Mouse (Mus musculus): ENCODE data around the gene Zfp280d. TPM values are rescaled to one million over a fixed set of nuclear protein-coding genes. Genes with fewer than 3 reads are reported as not detected.
"Not testable (repeated sequence)": the region's sequence is repeated elsewhere in the genome, so short reads cannot be mapped to it uniquely, and the experiment has no call there.

The Zfp280d gene
- polyA plus RNA-seq, 1 experiment from 2014 or later, result 53.0 TPM

GRCm38 (mm10) chr9:72385786-72386185, 111.1 kb downstream of the Zfp280d start:
- no peaks in the 10 kb centered on the region for H3K4me1 ChIP-seq
- WGBS, result 83% methylated on average over 7 of the region's 7 CpGs
- H3K9me3 ChIP-seq, result no peaks in the 10 kb centered on the region
- no peak overlapping the region for H3K27ac ChIP-seq (replicated peaks)
- H3K27me3 ChIP-seq (replicated peaks; ENCODE audit: low read depth, poor library complexity, severe bottlenecking), result no peaks in the 10 kb centered on the region
- DNase-seq (ENCODE audit: low spot score), result no peak
- no peak overlapping the region for H3K4me3 ChIP-seq
- no peaks in the 10 kb centered on the region for H3K36me3 ChIP-seq (replicated peaks)

GRCm38 (mm10) chr9:72388934-72389333, 114.3 kb downstream of the Zfp280d start:
- Histone ChIP-seq H3K36me3 (replicated peaks) (no peaks in the 10 kb centered on the region), H3K4me1 (peaks cover 9% of the 10 kb centered on the region; the same call in 1 of the 2 replicates), H3K27me3 (replicated peaks; ENCODE audit: low read depth, poor library complexity, severe bottlenecking) (no peaks in the 10 kb centered on the region), H3K27ac (replicated peaks) (no peak overlapping the region), H3K4me3 (no peak overlapping the region), H3K9me3 (no peaks in the 10 kb centered on the region)
- WGBS, result 89% methylated on average over 4 of the region's 4 CpGs
- no peak for DNase-seq (ENCODE audit: low spot score)

GRCm38 (mm10) chr9:72389431-72390002, 114.9 kb downstream of the Zfp280d start:
- Histone ChIP-seq H3K36me3 (replicated peaks) (no peaks in the 10 kb centered on the region), H3K27ac (replicated peaks) (no peak overlapping the region), H3K9me3 (no peaks in the 10 kb centered on the region), H3K27me3 (replicated peaks; ENCODE audit: low read depth, poor library complexity, severe bottlenecking) (no peaks in the 10 kb centered on the region), H3K4me1 (peaks cover 9% of the 10 kb centered on the region; the same call in 1 of the 2 replicates), H3K4me3 (no peak overlapping the region)
- DNase-seq (ENCODE audit: low spot score), result no peak
- 76% methylated on average over 14 of the region's 14 CpGs for WGBS

GRCm38 (mm10) chr9:72390321-72391077, 115.8 kb downstream of the Zfp280d start:
- no peaks in the 10 kb centered on the region for H3K36me3 ChIP-seq (replicated peaks)
- 92% methylated on average over 12 of the region's 12 CpGs for WGBS
- H3K27ac ChIP-seq (replicated peaks), result no peak overlapping the region
- H3K4me3 ChIP-seq, result no peak overlapping the region
- no peaks in the 10 kb centered on the region for H3K9me3 ChIP-seq
- peaks cover 9% of the 10 kb centered on the region; the same call in 1 of the 2 replicates for H3K4me1 ChIP-seq
- H3K27me3 ChIP-seq (replicated peaks; ENCODE audit: low read depth, poor library complexity, severe bottlenecking), result no peaks in the 10 kb centered on the region
- DNase-seq (ENCODE audit: low spot score), result no peak

GRCm38 (mm10) chr9:72392686-72393085, 118.0 kb downstream of the Zfp280d start:
- H3K36me3 ChIP-seq (replicated peaks), result no peaks in the 10 kb centered on the region
- H3K4me1 ChIP-seq, result peaks cover 9% of the 10 kb centered on the region; the same call in 1 of the 2 replicates
- H3K27me3 ChIP-seq (replicated peaks; ENCODE audit: low read depth, poor library complexity, severe bottlenecking), result no peaks in the 10 kb centered on the region
- H3K27ac ChIP-seq (replicated peaks), result no peak overlapping the region
- WGBS, result 77% methylated on average over 7 of the region's 7 CpGs
- no peak overlapping the region for H3K4me3 ChIP-seq
- no peaks in the 10 kb centered on the region for H3K9me3 ChIP-seq
- DNase-seq (ENCODE audit: low spot score), result no peak

GRCm38 (mm10) chr9:72393238-72393637, 118.6 kb downstream of the Zfp280d start:
- 87% methylated on average over 15 of the region's 15 CpGs for WGBS
- no peak overlapping the region for H3K27ac ChIP-seq (replicated peaks)
- H3K4me3 ChIP-seq, result no peak overlapping the region
- no peaks in the 10 kb centered on the region for H3K9me3 ChIP-seq
- H3K27me3 ChIP-seq (replicated peaks; ENCODE audit: low read depth, poor library complexity, severe bottlenecking), result no peaks in the 10 kb centered on the region
- no peaks in the 10 kb centered on the region for H3K36me3 ChIP-seq (replicated peaks)
- peaks cover 9% of the 10 kb centered on the region; the same call in 1 of the 2 replicates for H3K4me1 ChIP-seq
- no peak for DNase-seq (ENCODE audit: low spot score)

- WGBS, result 73% methylated on average over 8 of the region's 8 CpGs
These were observed 119.2 kb downstream of the Zfp280d start for GRCm38 (mm10) chr9:72393869-72394341.

GRCm38 (mm10) chr9:72400121-72400520, 125.5 kb downstream of the Zfp280d start:
- Histone ChIP-seq H3K4me3 (no peak overlapping the region), H3K27me3 (replicated peaks; ENCODE audit: low read depth, poor library complexity, severe bottlenecking) (no peaks in the 10 kb centered on the region), H3K4me1 (no peaks in the 10 kb centered on the region), H3K27ac (replicated peaks) (no peak overlapping the region), H3K36me3 (replicated peaks) (no peaks in the 10 kb centered on the region), H3K9me3 (no peaks in the 10 kb centered on the region)
- DNase-seq (ENCODE audit: low spot score), result no peak
- 50% methylated on average over 4 of the region's 4 CpGs for whole genome bisulfite sequencing

More at GRCm38 (mm10) chr9:72393869-72394341, 119.2 kb downstream of the Zfp280d start:
- Histone ChIP-seq H3K4me1 (peaks cover 9% of the 10 kb centered on the region; the same call in 1 of the 2 replicates), H3K36me3 (replicated peaks) (no peaks in the 10 kb centered on the region), H3K4me3 (no peak overlapping the region), H3K9me3 (no peaks in the 10 kb centered on the region), H3K27ac (replicated peaks) (no peak overlapping the region), H3K27me3 (replicated peaks; ENCODE audit: low read depth, poor library complexity, severe bottlenecking) (no peaks in the 10 kb centered on the region)
- no peak for DNase-seq (ENCODE audit: low spot score)

GRCm38 (mm10) chr9:72401769-72402168, 127.1 kb downstream of the Zfp280d start:
- not testable (repeated sequence) for H3K9me3 ChIP-seq

GRCm38 (mm10) chr9:72403421-72403820, 128.8 kb downstream of the Zfp280d start:
- WGBS, result 79% methylated on average over 6 of the region's 6 CpGs
- H3K9me3 ChIP-seq, result no peaks in the 10 kb centered on the region
- H3K4me1 ChIP-seq, result peaks cover 4% of the 10 kb centered on the region
- H3K27me3 ChIP-seq (replicated peaks; ENCODE audit: low read depth, poor library complexity, severe bottlenecking), result no peaks in the 10 kb centered on the region
- no peaks in the 10 kb centered on the region for H3K36me3 ChIP-seq (replicated peaks)
- no peak overlapping the region for H3K27ac ChIP-seq (replicated peaks)
- no peak for DNase-seq (ENCODE audit: low spot score)
- no peak overlapping the region for H3K4me3 ChIP-seq

More at GRCm38 (mm10) chr9:72401769-72402168, 127.1 kb downstream of the Zfp280d start:
- 79% methylated on average over 4 of the region's 4 CpGs for WGBS
- DNase-seq (ENCODE audit: low spot score); H3K27ac ChIP-seq (replicated peaks); H3K4me1 ChIP-seq; H3K27me3 ChIP-seq (replicated peaks; ENCODE audit: low read depth, poor library complexity, severe bottlenecking); H3K36me3 ChIP-seq (replicated peaks); H3K4me3 ChIP-seq: not testable (repeated sequence)

- H3K36me3 ChIP-seq (replicated peaks), result no peaks in the 10 kb centered on the region
- no peak for DNase-seq (ENCODE audit: low spot score)
- 0 out of 2 replicates have a peak, but pooled peaks cover 4% of the 10 kb centered on the region for H3K27me3 ChIP-seq (replicated peaks; ENCODE audit: low read depth, poor library complexity, severe bottlenecking)
- H3K4me1 ChIP-seq, result peaks cover 6% of the 10 kb centered on the region
- WGBS, result 88% methylated on average over 8 of the region's 8 CpGs
- H3K27ac ChIP-seq (replicated peaks), result no peak overlapping the region
- H3K9me3 ChIP-seq, result no peaks in the 10 kb centered on the region
- no peak overlapping the region for H3K4me3 ChIP-seq
These were observed 129.8 kb downstream of the Zfp280d start for GRCm38 (mm10) chr9:72404446-72404845.

- Histone ChIP-seq H3K36me3 (replicated peaks) (no peaks in the 10 kb centered on the region), H3K4me1 (peaks cover 7% of the 10 kb centered on the region), H3K9me3 (no peaks in the 10 kb centered on the region), H3K27me3 (replicated peaks; ENCODE audit: low read depth, poor library complexity, severe bottlenecking) (peaks cover 7% of the 10 kb centered on the region; the same call in 1 of the 2 replicates), H3K4me3 (no peak overlapping the region), H3K27ac (replicated peaks) (no peak overlapping the region)
- WGBS, result 67% methylated on average over 3 of the region's 3 CpGs
- DNase-seq (ENCODE audit: low spot score), result no peak
These were observed 130.3 kb downstream of the Zfp280d start for GRCm38 (mm10) chr9:72404934-72405333.

Measured in embryonic facial prominence, embryonic 10.5 days (tissue).